Mouse (Mus musculus) gastrocnemius, postnatal 36 days (tissue): Measurements from ENCODE around the gene Krt73. TPM values are rescaled to one million over a fixed set of nuclear protein-coding genes. Genes with fewer than 3 reads are reported as not detected.

ENCODE experiments used
- total RNA-seq, 2 experiments: library from RNA; stranded (reverse); gene quantifications; 2 replicates each; pipeline ENCODE4 v1.2.3; 2021

Gene Krt73
- total RNA-seq, 2 experiments from 2014 or later, result not detected

Other genes with a start within 250 kb of the Krt73 start
- gene Krt90, start 239.4 kb downstream of the Krt73 start, total RNA-seq, result not detected
- not detected for gene Krt75, start 228.4 kb downstream of the Krt73 start, total RNA-seq
- gene Gm5414, start 174.2 kb downstream of the Krt73 start, total RNA-seq, result not detected
- gene Gm5478, start 155.0 kb downstream of the Krt73 start, total RNA-seq, result not detected
- not detected for gene Krt6b, start 122.1 kb downstream of the Krt73 start, total RNA-seq
- not detected for gene Krt6a, start 108.0 kb downstream of the Krt73 start, total RNA-seq
- gene Krt5, start 89.4 kb downstream of the Krt73 start, total RNA-seq, result under 1 TPM in 1 of 2 experiments, not detected in 1; 0.15 TPM
- not detected for gene Krt71, start 59.2 kb downstream of the Krt73 start, total RNA-seq
- gene Krt72, start 15.9 kb downstream of the Krt73 start, total RNA-seq, result not detected
- gene Krt2, start 15.8 kb upstream of the Krt73 start, total RNA-seq, result not detected
- not detected for gene Krt1, start 48.4 kb upstream of the Krt73 start, total RNA-seq
- not detected for gene Krt77, start 67.4 kb upstream of the Krt73 start, total RNA-seq
- gene Krt76, start 90.6 kb upstream of the Krt73 start, total RNA-seq, result not detected
- under 1 TPM in 1 of 2 experiments, not detected in 1; 0.12 TPM for gene Krt4, start 122.4 kb upstream of the Krt73 start, total RNA-seq
- under 1 TPM in 1 of 2 experiments, not detected in 1; 0.13 TPM for gene Krt79, start 138.0 kb upstream of the Krt73 start, total RNA-seq
- gene Krt78, start 151.9 kb upstream of the Krt73 start, total RNA-seq, result not detected
- gene Krt8, start 202.1 kb upstream of the Krt73 start, total RNA-seq, result 1 to 10 TPM in 1 of 2 experiments, under 1 TPM in 1; 0.30 to 1.0 TPM
- 1 to 10 TPM in 1 of 2 experiments, not detected in 1; 1.3 TPM for gene Krt18, start 225.8 kb upstream of the Krt73 start, total RNA-seq